Mouse (Mus musculus) left cerebral cortex, postnatal 25 days (tissue): ENCODE data around the gene Fcgr3. TPM values are rescaled to one million over a fixed set of nuclear protein-coding genes. Genes with fewer than 3 reads are reported as not detected.
A peak's percentile ranks its signal among the peaks of the same experiment; 100 is the strongest.

Experiments used
- DNase-seq, 2 experiments: peaks; one replicate each; pipeline ENCODE4 v3.0.0; 2022; ENCODE audit warnings: low spot score in 2 of 2, mixed read lengths in 1 of 2
- intact Hi-C: fragments of 180-260 bp; cut with DNase I; formaldehyde crosslinking; loops from one replicate; pipeline ENCODE4 v1.15.1; 2025
- total RNA-seq, 2 experiments: library from RNA; stranded (reverse); gene quantifications; 2 replicates each; pipeline ENCODE4 v1.2.3; 2021

Fcgr3 gene
- total RNA-seq, 2 experiments from 2014 or later, result 13.8 TPM

DNA sequence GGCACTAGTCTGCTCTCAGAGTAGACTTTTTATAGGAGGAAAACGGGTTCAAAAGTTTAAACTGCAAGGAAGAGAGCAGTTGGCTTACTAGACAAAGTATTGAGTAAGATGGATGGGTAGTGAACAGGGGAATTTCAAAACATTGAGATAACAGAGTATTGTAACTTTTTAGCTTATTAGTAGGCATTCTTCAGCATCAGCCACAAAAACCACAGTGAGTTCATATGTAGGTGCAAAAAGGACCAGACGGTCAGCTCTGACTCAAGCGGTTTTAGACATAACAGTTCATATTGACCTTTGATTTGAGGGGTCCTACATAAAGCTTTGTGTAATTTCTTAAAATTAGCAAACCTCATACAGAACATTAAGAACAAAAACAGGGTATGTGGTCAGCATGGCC lies 3.2 kb downstream of the Fcgr3 start:
- no peak for DNase-seq
- intact Hi-C loops, result no loop called here

GRCm38 (mm10) chr1:171060392-171060791 lies 4.3 kb downstream of the Fcgr3 start:
- intact Hi-C loops, result no loop called here
- DNase-seq, result no peak

DNA sequence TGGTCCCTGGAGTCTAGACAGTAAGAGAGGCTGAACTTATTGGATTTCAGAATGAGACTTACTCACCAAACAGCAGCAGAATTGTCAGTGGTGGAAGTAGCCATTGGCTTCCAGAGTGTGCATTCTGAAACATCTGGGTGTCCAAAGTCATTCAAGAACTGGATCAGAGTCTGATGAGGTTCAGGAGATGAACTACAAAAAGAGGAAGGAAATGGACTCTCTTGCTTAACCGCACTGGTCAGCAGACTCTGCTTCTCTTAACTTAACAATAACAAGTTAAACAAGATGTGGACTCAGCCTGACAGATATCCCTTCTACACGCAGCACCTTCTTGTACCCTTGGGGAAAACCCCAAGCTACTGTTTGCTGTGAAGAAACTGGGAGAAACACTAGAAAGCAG lies 5.5 kb downstream of the Fcgr3 start:
- peak in 1 of 2 experiments; percentile 24 for DNase-seq
- intact Hi-C loops, result no loop called here

- peak in 1 of 2 experiments; percentile 18 for DNase-seq
- intact Hi-C loops, result no loop called here
Measured at GRCm38 (mm10) chr1:171057253-171057652, 7.5 kb downstream of the Fcgr3 start.

DNA sequence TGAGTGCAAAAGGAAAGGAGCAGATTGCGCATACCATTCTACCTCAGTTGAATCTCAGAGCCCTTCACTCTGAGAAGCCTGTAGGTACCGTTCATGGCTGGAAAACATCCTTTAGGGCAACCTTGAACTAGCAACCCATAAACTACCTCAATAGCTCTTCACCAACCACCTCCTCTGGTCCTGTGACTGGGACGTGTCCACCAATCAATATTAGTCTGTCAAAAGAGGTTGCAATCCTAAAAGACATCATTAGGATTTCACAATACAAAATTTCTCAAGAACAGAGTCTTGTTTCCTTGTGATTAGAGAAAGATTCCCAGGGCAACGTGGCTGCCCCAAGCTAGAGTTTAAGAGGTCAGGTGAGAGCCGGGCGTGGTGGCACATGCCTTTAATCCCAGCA lies 11.4 kb downstream of the Fcgr3 start:
- no peak for DNase-seq
- intact Hi-C loops, result no loop called here

GRCm38 (mm10) chr1:171050774-171051173 lies 14.0 kb downstream of the Fcgr3 start:
- intact Hi-C loops, result no loop called here
- DNase-seq, result no peak

- no peak for DNase-seq
- intact Hi-C loops, result no loop called here
Measured at GRCm38 (mm10) chr1:171049263-171049662, 15.5 kb downstream of the Fcgr3 start.

GRCm38 (mm10) chr1:171046501-171046900 lies 18.2 kb downstream of the Fcgr3 start:
- no peak for DNase-seq
- intact Hi-C loops, result no loop called here

GRCm38 (mm10) chr1:171045079-171045465 lies 19.7 kb downstream of the Fcgr3 start:
- no peak for DNase-seq
- intact Hi-C loops, result no loop called here

DNA sequence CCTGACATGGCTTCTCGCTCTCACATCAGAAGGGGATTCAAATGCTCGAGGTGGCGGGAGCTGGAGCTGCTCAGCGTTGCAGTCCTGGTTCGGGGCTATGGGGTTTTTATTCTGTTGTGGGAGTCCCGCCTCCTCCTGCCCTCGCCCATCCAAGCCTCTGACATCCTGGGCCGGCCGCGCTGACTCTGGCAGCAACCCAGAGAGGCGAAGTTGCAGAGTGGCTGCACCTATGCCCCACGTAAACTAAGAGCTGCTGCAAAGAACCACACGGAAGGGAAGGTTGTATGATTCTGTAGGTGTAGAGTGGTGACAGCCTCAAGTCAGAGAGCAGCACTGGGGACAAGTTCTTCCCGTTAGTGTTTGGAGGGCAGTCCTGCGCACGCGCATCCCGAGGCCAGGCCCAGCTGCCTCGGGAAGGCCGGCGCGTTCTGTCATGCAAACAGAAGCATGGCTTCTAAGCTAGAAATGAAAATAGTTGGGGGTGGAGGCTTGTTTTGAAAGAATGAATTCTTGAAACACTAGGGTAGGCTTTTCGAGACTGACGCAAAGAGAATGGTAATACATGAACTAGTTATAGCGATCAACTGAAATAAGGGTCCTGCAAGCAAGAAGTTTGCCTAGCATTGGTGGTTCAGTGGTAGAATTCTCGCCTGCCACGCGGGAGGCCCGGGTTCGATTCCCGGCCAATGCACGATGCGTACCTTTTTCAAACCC lies 20.2 kb downstream of the Fcgr3 start:
- intact Hi-C loops, result no loop called here
- peak; percentile 85 to 90 for DNase-seq

- DNase-seq, result no peak
- intact Hi-C loops, result no loop called here
Measured at GRCm38 (mm10) chr1:171043594-171044153, 21.1 kb downstream of the Fcgr3 start.

GRCm38 (mm10) chr1:171039880-171040279 lies 24.9 kb downstream of the Fcgr3 start:
- intact Hi-C loops, result loop anchor here (2.0 kb wide), 1 partner anchor 71 kb away; no protein-coding TSS in a partner anchor
- peak in 1 of 2 experiments; percentile 34 for DNase-seq

GRCm38 (mm10) chr1:171039135-171039534 lies 25.6 kb downstream of the Fcgr3 start:
- DNase-seq, result no peak

GRCm38 (mm10) chr1:171037861-171038721 lies 26.6 kb downstream of the Fcgr3 start:
- peak; percentile 88 to 92 for DNase-seq
- intact Hi-C loops, result loop anchor here (2.0 kb wide), 1 partner anchor 73 kb away; no protein-coding TSS in a partner anchor

More at GRCm38 (mm10) chr1:171039135-171039534, 25.6 kb downstream of the Fcgr3 start:
- intact Hi-C loops, result loop anchor here (2.0 kb wide), 1 partner anchor 72 kb away; no protein-coding TSS in a partner anchor

- intact Hi-C loops, result no loop called here
- peak; percentile 84 to 89 for DNase-seq
Measured at GRCm38 (mm10) chr1:171036550-171037324, 28.0 kb downstream of the Fcgr3 start.

DNA sequence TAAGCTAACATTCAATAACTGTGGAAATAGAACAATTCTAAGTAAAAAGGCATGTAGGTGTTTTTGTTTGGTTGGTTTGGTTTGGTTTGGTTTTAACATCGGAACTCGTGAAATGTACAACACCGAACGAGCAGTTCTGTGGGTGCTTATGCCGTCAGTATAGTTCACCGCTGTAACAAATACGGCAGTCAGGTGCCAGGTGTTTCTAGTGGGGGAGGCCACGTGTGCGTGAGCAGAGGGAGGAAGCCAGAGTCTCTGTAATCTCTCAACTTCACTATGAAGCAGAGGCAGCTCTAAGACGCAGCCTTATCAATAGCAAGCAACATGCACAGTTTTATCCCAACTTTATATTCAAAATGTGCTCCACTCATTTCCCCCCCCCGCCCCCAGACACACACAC lies 29.1 kb downstream of the Fcgr3 start:
- intact Hi-C loops, result loop anchor here (2.0 kb wide), 1 partner anchor 67 kb away; no protein-coding TSS in a partner anchor
- no peak for DNase-seq

DNA sequence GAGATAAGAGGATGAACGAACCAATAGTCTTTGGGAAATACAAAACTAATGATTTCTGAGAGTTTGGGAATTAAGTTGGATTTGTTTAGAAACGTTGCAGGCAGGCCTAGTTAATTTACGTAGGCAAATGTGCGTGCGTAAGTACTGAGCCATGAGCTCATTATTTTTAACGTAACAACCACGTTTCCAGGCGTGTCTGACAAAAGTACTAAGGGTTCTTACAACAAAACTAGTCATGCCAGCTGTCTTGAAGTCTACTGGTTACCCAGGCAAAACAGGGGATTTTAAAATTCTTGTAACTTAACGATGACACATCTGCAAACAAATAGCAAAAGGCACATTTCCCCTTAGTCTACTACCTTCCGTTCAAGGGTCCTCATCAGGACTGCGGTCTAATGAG lies 30.5 kb downstream of the Fcgr3 start:
- DNase-seq, result peak; percentile 26 to 46
- intact Hi-C loops, result loop anchor here (2.0 kb wide), 1 partner anchor 69 kb away; no protein-coding TSS in a partner anchor

GRCm38 (mm10) chr1:171033756-171034155 lies 31.0 kb downstream of the Fcgr3 start:
- DNase-seq, result peak; percentile 91 to 92
- intact Hi-C loops, result loop anchor here (2.0 kb wide), 1 partner anchor 69 kb away; no protein-coding TSS in a partner anchor

DNA sequence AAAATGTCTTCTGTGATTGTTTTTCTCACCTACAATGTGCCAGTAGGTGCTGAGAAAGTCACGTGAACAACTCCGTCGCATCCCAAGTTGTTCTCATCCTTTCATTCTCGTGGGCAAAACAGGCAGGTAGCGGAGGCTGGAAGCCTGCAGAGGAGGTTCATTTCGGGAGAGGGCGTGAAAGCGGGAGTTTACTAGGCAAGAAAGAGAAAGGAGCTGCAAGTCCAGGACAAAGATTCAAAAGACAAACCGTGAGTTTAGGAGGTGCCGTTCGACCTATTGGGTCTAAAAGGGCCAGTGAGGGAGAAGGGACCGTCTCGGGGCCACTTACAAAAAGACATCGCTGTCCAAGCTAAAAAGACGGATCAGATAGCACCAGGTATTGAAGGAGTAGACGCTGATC lies 31.5 kb downstream of the Fcgr3 start:
- intact Hi-C loops, result no loop called here
- DNase-seq, result peak; percentile 41 to 42
